Mouse (Mus musculus) hindbrain, embryonic 15.5 days (tissue): ENCODE measurements around the gene Rnf121. TPM values are rescaled to one million over a fixed set of nuclear protein-coding genes. Genes with fewer than 3 reads are reported as not detected.

Source experiments
- ATAC-seq: fragments of 200-750 bp; cut with Nextera tagmentation; 2 replicates; pipeline ENCODE4 v1.8.0; 2017; ENCODE audit warnings: low read depth, moderate number of reproducible peaks, moderate TSS enrichment; ENCODE audit not compliant: low FRiP score
- H3K27ac ChIP-seq: fragments of 300-500 bp; sonication (generic); replicated peaks from 2 replicates; pipeline ENCODE4 v1.5.1; 2015; ENCODE audit warnings: mild to moderate bottlenecking, inconsistent platforms
- H3K27me3 ChIP-seq: fragments of 300-500 bp; sonication (generic); 2 replicates; pipeline ENCODE4 v1.6.1; 2015; ENCODE audit warnings: control low read depth, inconsistent platforms
- H3K36me3 ChIP-seq: fragments of 300-500 bp; sonication (generic); 2 replicates; pipeline ENCODE4 v1.6.1; 2015; ENCODE audit warnings: control low read depth, inconsistent platforms
- H3K4me1 ChIP-seq: fragments of 300-500 bp; sonication (generic); replicated peaks from 2 replicates; pipeline ENCODE4 v1.6.1; 2015; ENCODE audit warnings: control low read depth, inconsistent platforms
- H3K4me2 ChIP-seq: fragments of 300-500 bp; sonication (generic); 2 replicates; pipeline ENCODE4 v1.6.1; 2015; ENCODE audit warnings: moderate library complexity, mild to moderate bottlenecking, inconsistent platforms
- H3K4me3 ChIP-seq: fragments of 300-500 bp; sonication (generic); 2 replicates; pipeline ENCODE4 v1.5.1; 2015; ENCODE audit warnings: mild to moderate bottlenecking, inconsistent platforms
- H3K9ac ChIP-seq: fragments of 300-500 bp; sonication (generic); 2 replicates; pipeline ENCODE4 v1.6.1; 2015; ENCODE audit warnings: inconsistent platforms
- H3K9me3 ChIP-seq: fragments of 300-500 bp; sonication (generic); 2 replicates; pipeline ENCODE4 v1.6.1; 2016; ENCODE audit warnings: control low read depth, inconsistent platforms
- WGBS: fragments of 180-500 bp; shearing (Covaris S2); methylation state at CpG from one replicate; pipeline ENCODE4 v1.1.7; 2015; 5-methylcytosine and 5-hydroxymethylcytosine counted together
- polyA plus RNA-seq: library from polyadenylated mRNA; unstranded; fragments of >200 nt; fragmentation: Nextera tagmentation; extraction: Ambion mirVana; gene quantifications from 2 replicates; pipeline ENCODE4 v1.2.1, GENCODE M21; 2015

Rnf121 gene
- polyA plus RNA-seq, 1 experiment from 2014 or later: 35.5 TPM

DNA sequence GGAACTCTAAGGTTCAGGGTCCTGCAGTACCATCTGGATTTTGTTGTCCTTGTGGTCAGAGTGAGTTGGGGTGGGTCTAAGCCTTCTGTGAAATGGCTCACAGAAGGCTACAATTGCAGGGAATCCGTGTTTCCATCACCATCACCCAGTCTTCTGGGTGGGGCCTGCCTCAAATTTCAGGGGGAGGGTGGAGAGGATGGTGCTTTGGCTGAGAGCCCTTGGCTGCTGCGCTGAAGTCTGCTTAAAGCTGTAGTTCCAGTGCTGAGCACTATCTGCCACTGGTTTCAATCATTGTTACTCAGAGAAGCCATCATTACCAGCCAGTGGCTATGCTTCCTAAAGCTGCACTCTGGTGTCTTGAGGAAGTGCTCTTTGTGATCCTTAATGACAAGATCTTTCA is 90.8 kb downstream of the Rnf121 start:
- H3K4me2 ChIP-seq: no peak overlapping the region
- no peaks in the 10 kb centered on the region for H3K9me3 ChIP-seq
- peaks cover 41% of the 10 kb centered on the region for H3K4me1 ChIP-seq
- no peak overlapping the region for H3K4me3 ChIP-seq
- WGBS: 76% methylated on average over 2 of the region's 2 CpGs
- no peak overlapping the region for H3K9ac ChIP-seq
- ATAC-seq: no peak
- H3K27me3 ChIP-seq: no peaks in the 10 kb centered on the region
- no peak overlapping the region for H3K27ac ChIP-seq
- H3K36me3 ChIP-seq: no peaks in the 10 kb centered on the region

DNA sequence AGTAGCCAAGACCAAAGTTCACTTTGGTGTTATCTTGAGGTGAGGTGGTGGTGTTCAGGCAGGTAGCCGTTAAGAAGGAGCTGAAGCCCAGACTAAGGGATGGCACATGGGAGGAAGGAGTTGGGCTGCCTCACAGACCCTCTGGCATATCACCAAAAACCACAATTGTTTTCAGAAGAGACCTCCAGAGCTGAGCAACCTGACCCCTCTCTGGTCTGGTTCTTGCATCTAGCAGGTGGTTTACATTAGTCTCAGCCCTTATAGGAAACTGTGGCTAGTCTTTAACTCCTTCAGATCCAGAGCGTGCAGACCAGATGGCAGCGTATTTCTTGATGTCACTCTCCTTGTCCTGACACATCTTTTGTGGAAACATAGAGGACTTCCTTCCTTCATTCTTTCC is 91.5 kb downstream of the Rnf121 start:
- Histone ChIP-seq H3K27me3 (no peaks in the 10 kb centered on the region), H3K4me1 (peaks cover 48% of the 10 kb centered on the region), H3K9me3 (no peaks in the 10 kb centered on the region), H3K36me3 (no peaks in the 10 kb centered on the region), H3K9ac (no peak overlapping the region), H3K4me3 (no peak overlapping the region), H3K4me2 (no peak overlapping the region), H3K27ac (no peak overlapping the region)
- 85% methylated on average over 3 of the region's 3 CpGs for WGBS
- ATAC-seq: no peak

DNA sequence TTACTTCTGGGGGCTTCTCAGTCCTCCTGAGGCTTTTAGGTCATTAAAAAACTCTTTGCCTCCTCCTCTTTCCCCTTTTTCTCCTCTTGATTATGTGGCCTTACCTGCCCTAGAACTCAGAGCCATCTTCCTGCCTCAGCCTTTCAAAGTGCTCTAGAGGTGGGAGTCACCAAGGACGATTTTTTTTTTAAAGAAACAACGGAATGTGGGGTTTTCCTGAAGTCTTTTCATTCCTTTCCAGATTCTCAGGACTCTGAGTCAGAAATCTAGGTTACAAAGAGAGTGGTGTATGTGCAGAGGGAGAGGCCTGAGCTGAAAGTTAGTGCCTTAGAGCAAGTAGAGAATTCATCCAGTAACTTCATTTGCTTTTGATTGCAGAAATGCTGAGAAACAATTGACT is 93.5 kb downstream of the Rnf121 start:
- H3K36me3 ChIP-seq: no peaks in the 10 kb centered on the region
- H3K9me3 ChIP-seq: no peaks in the 10 kb centered on the region
- ATAC-seq: no peak
- no peaks in the 10 kb centered on the region for H3K27me3 ChIP-seq
- H3K4me2 ChIP-seq: peak overlapping the region; percentile 77
- peak overlapping the region; percentile 99 for H3K27ac ChIP-seq
- 52% methylated on average over 2 of the region's 2 CpGs for WGBS
- H3K9ac ChIP-seq: peak overlapping the region; percentile 84
- H3K4me1 ChIP-seq: peaks cover 50% of the 10 kb centered on the region
- peak overlapping the region; percentile 59 for H3K4me3 ChIP-seq

DNA sequence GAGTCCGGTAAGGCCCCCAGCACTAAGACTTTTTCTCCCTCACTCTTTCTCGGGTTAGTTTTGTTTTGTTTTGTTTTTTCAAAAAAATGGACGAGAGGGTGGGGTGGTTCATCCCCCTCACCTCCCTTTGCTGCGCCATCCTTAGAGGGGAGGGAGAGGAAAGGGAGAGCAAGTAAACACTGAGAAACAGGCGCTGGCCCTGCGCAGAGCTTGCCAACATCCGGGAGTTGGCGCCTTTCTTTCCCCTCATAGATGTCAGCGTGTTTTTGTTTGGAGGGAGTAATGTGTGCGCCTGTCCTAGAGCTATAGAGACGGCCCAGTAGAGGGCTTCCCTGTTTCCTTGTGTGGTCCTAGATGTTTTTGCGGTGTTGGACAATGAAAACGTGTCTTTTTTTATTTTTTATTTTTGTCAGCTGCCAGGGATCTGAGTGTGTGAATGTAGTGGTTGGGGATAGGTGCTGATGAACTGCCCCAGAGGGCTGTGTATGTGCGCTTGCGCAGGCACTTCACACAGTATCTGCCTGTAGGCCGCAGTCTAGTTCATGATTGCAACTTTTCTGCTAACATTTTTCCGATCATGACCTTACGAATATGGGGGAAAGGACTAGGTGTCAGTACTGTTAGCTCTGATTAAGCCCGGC is 94.3 kb downstream of the Rnf121 start:
- peaks cover 50% of the 10 kb centered on the region for H3K4me1 ChIP-seq
- H3K4me3 ChIP-seq: peak overlapping the region; percentile 59
- H3K36me3 ChIP-seq: no peaks in the 10 kb centered on the region
- peak overlapping the region; percentile 84 for H3K9ac ChIP-seq
- H3K4me2 ChIP-seq: peak overlapping the region; percentile 77
- 1% methylated on average over 19 of the region's 19 CpGs for WGBS
- peak overlapping the region; percentile 99 for H3K27ac ChIP-seq
- no peaks in the 10 kb centered on the region for H3K27me3 ChIP-seq
- peak; percentile 75 for ATAC-seq
- H3K9me3 ChIP-seq: no peaks in the 10 kb centered on the region

DNA sequence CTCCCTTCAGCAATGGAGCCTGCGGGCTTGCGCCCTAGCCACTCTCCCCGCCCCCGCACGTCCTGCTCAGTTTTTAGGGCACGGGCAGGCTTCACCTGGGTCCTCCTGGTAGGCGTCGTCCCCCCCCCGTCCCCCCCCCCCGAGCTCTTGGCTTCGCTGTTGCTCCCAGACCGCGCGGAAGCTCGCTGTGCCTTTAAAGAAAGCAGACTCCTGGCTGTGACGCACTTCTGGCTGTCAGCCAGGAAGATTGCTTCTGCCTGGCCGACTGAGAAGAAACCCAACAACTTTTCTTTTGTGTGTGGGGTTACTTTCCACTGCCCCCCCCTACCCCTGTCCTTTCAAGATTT is 94.9 kb downstream of the Rnf121 start:
- Histone ChIP-seq H3K27me3 (no peaks in the 10 kb centered on the region), H3K9ac (peak overlapping the region; percentile 84), H3K4me3 (peak overlapping the region; percentile 59), H3K9me3 (no peaks in the 10 kb centered on the region), H3K27ac (peak overlapping the region; percentile 99), H3K36me3 (no peaks in the 10 kb centered on the region), H3K4me1 (peaks cover 50% of the 10 kb centered on the region), H3K4me2 (peak overlapping the region; percentile 77)
- ATAC-seq: peak; percentile 66
- WGBS: 0% methylated on average over 12 of the region's 17 CpGs

DNA sequence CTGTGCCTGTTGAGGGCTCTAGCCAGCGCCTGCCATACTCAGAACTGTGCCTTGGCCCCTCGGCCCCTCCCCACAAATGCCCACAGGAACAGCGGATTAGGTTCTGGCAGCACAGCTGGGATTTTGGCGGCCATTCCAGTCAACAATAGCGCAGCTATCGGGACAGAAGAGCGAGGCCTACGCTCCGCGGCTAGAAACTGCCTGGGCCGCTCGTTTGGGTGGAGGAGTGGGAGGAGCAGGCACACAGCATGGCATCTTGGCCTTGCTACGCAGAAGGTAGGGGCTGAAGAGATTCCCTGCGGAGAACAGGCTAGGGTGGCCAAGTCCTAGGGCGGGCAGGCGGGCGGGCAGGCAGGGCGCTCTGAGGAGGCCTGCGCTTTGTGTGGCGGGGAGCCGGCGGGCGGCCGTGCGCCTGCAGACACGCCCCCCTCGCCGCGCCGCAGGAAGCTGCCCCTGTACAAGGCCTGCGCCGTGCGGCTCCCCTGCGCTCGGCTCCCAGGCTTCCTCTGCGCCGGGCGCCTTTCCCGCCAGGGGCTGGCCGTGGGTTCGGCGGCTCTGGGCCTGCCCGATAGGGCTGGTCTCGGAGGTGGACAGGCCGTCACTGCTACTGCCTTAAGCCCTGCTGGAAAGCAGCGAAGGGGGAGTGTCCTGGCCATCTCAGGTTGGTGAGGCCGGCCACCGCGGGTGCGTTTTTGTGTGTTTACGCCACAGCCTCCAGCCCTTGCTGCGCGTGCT is 95.4 kb downstream of the Rnf121 start:
- no peaks in the 10 kb centered on the region for H3K27me3 ChIP-seq
- peak overlapping the region; percentile 84 for H3K9ac ChIP-seq
- H3K4me1 ChIP-seq: peaks cover 46% of the 10 kb centered on the region
- H3K4me2 ChIP-seq: peak overlapping the region; percentile 77
- ATAC-seq: peak; percentile 92
- 1% methylated on average over 39 of the region's 53 CpGs for WGBS
- no peaks in the 10 kb centered on the region for H3K36me3 ChIP-seq
- no peaks in the 10 kb centered on the region for H3K9me3 ChIP-seq
- H3K4me3 ChIP-seq: peak overlapping the region; percentile 59
- H3K27ac ChIP-seq: peak overlapping the region; percentile 99

Other genes with a start within 250 kb of the Rnf121 start
- gene Phox2a, start 247.2 kb downstream of the Rnf121 start, polyA plus RNA-seq: 1.5 and 2.3 TPM in 2 replicates
- 17.2 and 18.2 TPM in 2 replicates for gene Inppl1, start 227.2 kb downstream of the Rnf121 start, polyA plus RNA-seq
- 2.4 and 2.9 TPM in 2 replicates for gene Folr2, start 208.3 kb downstream of the Rnf121 start, polyA plus RNA-seq
- 72.9 and 77.5 TPM in 2 replicates for gene Anapc15, start 201.8 kb downstream of the Rnf121 start, polyA plus RNA-seq
- gene Folr1, start 194.7 kb downstream of the Rnf121 start, polyA plus RNA-seq: 29.8 and 51.4 TPM in 2 replicates
- gene Lamtor1, start 159.6 kb downstream of the Rnf121 start, polyA plus RNA-seq: 155 and 165 TPM in 2 replicates
- gene Tomt, start 159.1 kb downstream of the Rnf121 start, polyA plus RNA-seq: 0.45 and 0.49 TPM in 2 replicates
- 12.5 and 15.2 TPM in 2 replicates for gene Lrrc51, start 131.6 kb downstream of the Rnf121 start, polyA plus RNA-seq
- gene Numa1, start 131.4 kb downstream of the Rnf121 start, polyA plus RNA-seq: 43.3 and 46.5 TPM in 2 replicates
- gene Il18bp, start 46.8 kb downstream of the Rnf121 start, polyA plus RNA-seq: 4.7 and 5.4 TPM in 2 replicates
- 26.7 and 28.1 TPM in 2 replicates for gene Xndc1, start within 50 bp of the Rnf121 start, polyA plus RNA-seq
- gene Xntrpc, start 244 bp upstream of the Rnf121 start, polyA plus RNA-seq: 0.51 and 0.99 TPM in 2 replicates
- 0.81 TPM in 1 of 2 replicates, not detected in the other for gene Trpc2, start 17.6 kb upstream of the Rnf121 start, polyA plus RNA-seq
- gene Art1, start 36.3 kb upstream of the Rnf121 start, polyA plus RNA-seq: 0.41 and 0.44 TPM in 2 replicates
- gene Art5, start 44.0 kb upstream of the Rnf121 start, polyA plus RNA-seq: 0.17 and 0.28 TPM in 2 replicates
- not detected in 2 replicates for gene Chrna10, start 51.4 kb upstream of the Rnf121 start, polyA plus RNA-seq
- 19.0 and 20.6 TPM in 2 replicates for gene Nup98, start 144.7 kb upstream of the Rnf121 start, polyA plus RNA-seq
- 59.0 and 64.0 TPM in 2 replicates for gene Pgap2, start 144.7 kb upstream of the Rnf121 start, polyA plus RNA-seq
- gene Rhog, start 190.6 kb upstream of the Rnf121 start, polyA plus RNA-seq: 20.1 and 20.5 TPM in 2 replicates
- gene Stim1, start 202.3 kb upstream of the Rnf121 start, polyA plus RNA-seq: 13.6 and 15.1 TPM in 2 replicates